Mouse (Mus musculus) neutrophil, adult 5-6 weeks (primary cell): ENCODE measurements around the gene Ier5l. TPM values are rescaled to one million over a fixed set of nuclear protein-coding genes. Genes with fewer than 3 reads are reported as not detected.

Experiments
- ATAC-seq: fragments of 151-379, 151-347 bp; 2 replicates; pipeline ENCODE4 v1.8.0; 2017; ENCODE audit warnings: mild to moderate bottlenecking, moderate TSS enrichment; ENCODE audit not compliant: insufficient number of reproducible peaks, poor library complexity, low FRiP score, severe bottlenecking; ENCODE audit errors: extremely low read depth
- total RNA-seq: library from RNA; stranded (forward); fragments of 200-1000 nt; gene quantifications from 2 replicates; pipeline ENCODE4 v1.2.3, GENCODE M21; 2017

The Ier5l gene
- total RNA-seq: 0.23 and 0.25 TPM in 2 replicates

GRCm38 (mm10) chr2:30474039-30474438 is at the start of gene Ier5l:
Gene Ier5l (minus strand): TSS chr2:30474219.
- ATAC-seq: peak; percentile 66

DNA sequence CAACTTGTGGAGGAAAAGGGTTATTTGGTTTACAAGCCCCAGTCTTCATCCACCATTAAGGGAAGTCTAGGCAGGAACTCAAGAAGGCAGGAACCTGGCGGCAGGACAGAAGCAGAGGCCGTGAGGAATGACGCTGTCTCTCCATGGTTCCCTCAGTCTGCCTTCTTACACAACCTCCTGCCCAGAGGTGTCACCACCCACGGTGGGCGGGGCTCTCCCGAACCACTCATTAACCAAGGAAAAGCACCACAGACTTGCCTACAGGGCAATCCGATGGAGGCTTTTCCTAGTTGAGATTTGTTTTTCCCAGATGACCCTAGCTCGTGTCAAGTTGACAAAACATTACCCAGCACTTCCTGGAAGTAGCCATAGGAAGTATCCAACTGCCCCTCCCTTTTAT is 49.7 kb upstream of the Ier5l start:
- no peak for ATAC-seq

DNA sequence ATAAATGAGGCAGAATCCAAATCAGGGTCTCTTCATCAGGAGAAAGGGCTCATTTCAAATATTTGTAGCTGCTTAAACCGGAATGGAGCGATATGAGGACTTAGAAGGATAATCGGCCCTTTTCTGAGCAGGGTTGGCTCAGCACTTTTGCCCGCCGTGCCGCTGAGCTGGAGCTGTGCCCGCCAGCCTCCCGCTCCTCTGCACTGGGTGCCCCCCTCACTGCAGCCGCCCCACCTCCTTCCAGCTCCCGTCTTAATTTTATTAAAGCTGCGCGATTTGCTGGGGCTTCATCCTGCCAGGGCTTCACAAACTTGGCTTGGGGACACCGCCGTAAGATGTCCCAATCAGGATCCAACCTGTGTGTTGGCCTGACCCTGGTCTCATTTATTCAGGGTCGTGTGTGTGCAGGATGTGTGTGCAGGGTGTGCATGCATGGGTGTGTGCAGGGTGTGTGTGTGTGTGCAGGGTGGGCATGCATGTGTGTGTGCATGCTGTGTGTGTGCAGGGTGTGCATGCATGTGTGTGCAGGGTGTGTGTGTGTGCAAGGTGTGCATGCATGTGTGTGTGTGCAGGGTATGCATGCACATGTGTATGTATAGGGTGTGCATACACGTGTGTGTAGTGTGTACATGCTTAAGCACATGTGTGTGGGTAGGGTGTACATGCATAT is 36.8 kb upstream of the Ier5l start:
- ATAC-seq: no peak

- no peak for ATAC-seq
Observed at GRCm38 (mm10) chr2:30507138-30507727, 33.2 kb upstream of the Ier5l start.

- no peak for ATAC-seq
Observed at GRCm38 (mm10) chr2:30503677-30504621, 29.9 kb upstream of the Ier5l start.

DNA sequence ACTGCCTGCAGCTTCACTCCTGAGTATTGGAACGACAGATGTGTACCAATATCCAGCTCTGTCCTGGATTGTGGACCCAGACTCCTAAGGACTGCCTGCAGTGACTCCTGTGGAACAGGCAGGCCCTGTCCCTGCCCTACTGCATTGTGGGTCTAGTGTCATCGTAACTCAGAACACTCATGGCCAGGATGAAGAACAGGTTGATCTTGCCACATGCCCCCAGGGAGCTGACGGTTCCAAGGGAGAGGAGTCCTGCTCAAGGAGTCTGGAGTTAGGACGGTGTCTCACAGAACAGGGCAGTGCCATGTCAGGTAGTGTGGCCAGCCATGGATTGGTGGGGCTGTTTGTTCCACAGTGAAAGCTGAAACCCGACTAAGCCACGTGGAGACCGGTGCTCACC is 27.7 kb upstream of the Ier5l start:
- ATAC-seq: no peak

- peak; percentile 62 for ATAC-seq
Observed at GRCm38 (mm10) chr2:30495909-30496861, 22.2 kb upstream of the Ier5l start.

- no peak for ATAC-seq
Observed at GRCm38 (mm10) chr2:30495000-30495908, 21.2 kb upstream of the Ier5l start.

- no peak for ATAC-seq
Observed at GRCm38 (mm10) chr2:30490384-30490783, 16.4 kb upstream of the Ier5l start.

DNA sequence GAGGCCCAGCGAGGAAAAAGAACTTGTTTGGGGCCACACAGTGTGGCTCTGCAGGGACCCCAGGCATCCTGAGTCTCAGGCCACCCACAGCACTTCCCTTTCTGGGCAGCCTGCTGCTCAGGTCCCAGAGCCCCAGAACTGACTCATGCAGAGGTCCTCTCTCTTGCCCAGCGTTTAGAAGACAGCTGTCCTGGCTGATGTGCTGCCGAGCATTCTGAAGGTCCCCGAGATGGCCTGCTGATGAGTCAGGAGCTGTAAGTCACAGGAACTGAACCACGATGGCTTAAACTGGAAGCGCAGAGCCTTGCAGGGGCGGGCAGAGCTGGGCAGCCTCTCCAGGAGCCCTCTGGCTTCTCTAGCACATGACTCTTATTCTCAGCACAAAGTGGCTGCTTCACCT is 13.6 kb upstream of the Ier5l start:
- ATAC-seq: no peak

DNA sequence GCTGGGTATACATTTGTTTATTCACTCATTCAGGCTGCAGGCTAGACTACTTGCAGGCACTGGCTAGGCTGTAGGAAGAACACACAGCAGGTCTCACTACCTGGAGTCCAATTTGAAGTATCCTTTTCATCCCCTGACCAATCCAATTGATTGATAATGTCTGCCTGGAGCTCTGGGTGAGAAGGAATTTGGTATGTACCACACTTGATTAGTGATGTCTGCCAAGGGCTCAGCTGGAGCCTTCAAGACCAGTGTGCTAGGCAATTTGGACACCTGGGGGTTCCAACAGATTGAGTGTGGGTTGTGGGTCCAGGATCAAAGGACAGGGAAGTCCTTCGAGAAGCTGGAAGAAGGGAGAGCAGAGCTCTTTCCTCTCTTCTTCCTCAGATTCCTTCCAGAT is 4.5 kb upstream of the Ier5l start:
- ATAC-seq: no peak

GRCm38 (mm10) chr2:30476241-30476640 is 2.2 kb upstream of the Ier5l start:
- no peak for ATAC-seq

- ATAC-seq: no peak
Observed at GRCm38 (mm10) chr2:30475457-30475856, 1.4 kb upstream of the Ier5l start.

- no peak for ATAC-seq
Observed at GRCm38 (mm10) chr2:30474776-30475175, 757 bp upstream of the Ier5l start.

- ATAC-seq: no peak
Observed at GRCm38 (mm10) chr2:30473431-30474031, 488 bp downstream of the Ier5l start.

DNA sequence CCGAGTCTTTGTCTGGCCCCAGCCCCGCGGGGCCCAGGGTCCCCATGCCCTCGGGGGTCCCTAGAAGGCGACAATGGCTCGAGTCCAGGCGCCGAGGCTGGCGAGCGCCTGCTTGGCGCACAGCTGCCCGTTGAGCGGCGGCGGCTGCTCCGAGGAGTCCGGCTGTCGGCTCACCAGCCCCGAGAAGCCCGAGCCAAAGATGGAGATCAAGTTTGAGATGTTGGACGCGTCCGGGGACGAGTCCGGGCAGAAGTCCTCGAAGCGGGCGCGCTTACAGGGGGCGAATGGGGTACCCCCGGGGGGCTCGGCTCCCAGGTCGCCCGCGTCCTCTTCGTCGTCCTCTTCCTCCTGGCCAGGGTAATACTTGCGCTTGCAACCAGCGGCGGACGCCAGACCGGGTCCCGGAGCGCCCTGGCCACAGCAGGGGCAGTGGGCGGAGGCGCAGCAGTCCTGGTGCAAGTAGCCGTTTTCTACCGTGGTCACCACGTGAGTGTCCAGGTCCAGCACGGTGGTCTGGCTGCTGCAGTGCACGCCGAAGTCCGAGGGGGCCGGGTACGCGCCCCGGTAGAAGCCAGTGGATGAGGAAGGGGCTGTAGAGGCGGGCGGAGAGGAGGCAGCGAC is 1.2 kb downstream of the Ier5l start:
- ATAC-seq: no peak
